Mouse (Mus musculus) kidney, adult 2 months (tissue): ENCODE data around the gene Ap2s1.
A peak's percentile ranks its signal among the peaks of the same experiment; 100 is the strongest.

Experiments used
- CTCF ChIP-seq: fragments of 200-500 bp; conservative IDR thresholded peaks from 2 replicates; pipeline ENCODE4 v1.5.1; 2011; ENCODE audit warnings: low read depth, mild to moderate bottlenecking, control low read depth, low read length, moderate library complexity, mixed read lengths; ENCODE audit not compliant: insufficient read depth, insufficient read length
- POLR2A ChIP-seq: fragments of 200-500 bp; IDR thresholded peaks from one replicate; pipeline ENCODE4 v1.6.1; 2011; ENCODE audit warnings: low read depth, low read length, control low read depth

DNA sequence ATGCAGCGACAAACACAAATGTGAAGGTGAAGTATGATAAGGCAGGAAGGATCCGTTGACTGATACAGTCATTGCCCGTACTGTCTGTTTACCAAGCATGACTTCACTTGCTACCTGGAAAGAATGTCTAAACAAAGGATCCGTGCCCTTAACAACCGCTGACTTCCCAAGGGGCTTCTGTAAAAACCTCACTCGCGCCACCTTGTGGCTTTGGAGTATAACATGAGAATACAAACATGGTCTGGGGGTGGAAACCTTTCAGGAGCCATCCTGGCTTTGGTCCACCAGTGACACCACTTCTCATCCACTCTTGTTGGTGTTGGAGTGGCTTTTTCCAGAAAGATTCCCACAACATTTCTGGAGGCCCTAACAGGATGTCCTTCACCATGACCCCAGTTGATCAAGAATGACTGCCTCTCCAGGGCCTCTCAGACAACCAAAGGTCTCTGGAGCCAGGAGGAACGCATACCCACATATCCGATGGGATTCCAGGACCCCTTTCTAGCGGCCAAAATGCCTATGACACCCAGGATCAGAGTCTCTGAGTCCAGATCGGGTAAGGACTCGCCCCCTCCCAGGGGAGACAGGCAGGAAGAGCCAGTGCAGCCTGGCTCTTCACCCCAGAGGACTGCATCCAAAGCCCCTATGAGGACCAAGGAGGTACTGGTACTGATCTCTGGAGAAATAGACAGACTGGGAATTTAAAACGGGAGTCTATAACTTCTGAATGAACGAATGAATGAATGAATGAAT is 9.4 kb upstream of the Ap2s1 start:
- peak; percentile 61 for TF ChIP-seq CTCF
- TF ChIP-seq POLR2A, result no peak
